Mouse (Mus musculus): Measurements from ENCODE around the gene Tex37. TPM values are rescaled to one million over a fixed set of nuclear protein-coding genes. Genes with fewer than 3 reads are reported as not detected.
A peak's percentile ranks its signal among the peaks of the same experiment; 100 is the strongest.

Tex37 gene
- polyA plus RNA-seq, 1 experiment from 2014 or later, result not detected

GRCm38 (mm10) chr6:70874035-70874775 is 44.5 kb downstream of the Tex37 start:
- Histone ChIP-seq H3K27me3 (replicated peaks; ENCODE audit: control insufficient read depth, insufficient read depth, low read length) (no peaks in the 10 kb centered on the region), H3K9ac (ENCODE audit: low read depth, low read length) (no peak overlapping the region), H3K4me2 (replicated peaks; ENCODE audit: low read depth) (no peak overlapping the region), H3K4me1 (replicated peaks; ENCODE audit: control insufficient read depth, insufficient read depth, low read length) (no peaks in the 10 kb centered on the region; the same call in 1 of the 2 replicates), H3K27ac (ENCODE audit: low read depth, low read length) (no peak overlapping the region), H3K4me3 (ENCODE audit: low read depth, low read length) (no peak overlapping the region), H3K36me3 (ENCODE audit: control insufficient read depth, insufficient read depth) (peaks cover 10% of the 10 kb centered on the region; the same call in 1 of the 2 replicates), H3K9me3 (ENCODE audit: control insufficient read depth) (no peaks in the 10 kb centered on the region)
- peak; percentile 60 for TF ChIP-seq CTCF (IDR thresholded peaks at IDR 0.05; ENCODE audit: low read depth)
- 64% methylated on average over 5 of the region's 5 CpGs for WGBS
- ATAC-seq, result no peak

- WGBS, result 59% methylated on average over 7 of the region's 7 CpGs
- Histone ChIP-seq H3K27me3 (replicated peaks; ENCODE audit: control insufficient read depth, insufficient read depth, low read length) (no peaks in the 10 kb centered on the region), H3K4me3 (ENCODE audit: low read depth, low read length) (no peak overlapping the region), H3K27ac (ENCODE audit: low read depth, low read length) (peak overlapping the region; percentile 73), H3K36me3 (ENCODE audit: control insufficient read depth, insufficient read depth) (0 out of 2 replicates have a peak, but pooled peaks cover 4% of the 10 kb centered on the region), H3K9ac (ENCODE audit: low read depth, low read length) (no peak overlapping the region), H3K4me2 (replicated peaks; ENCODE audit: low read depth) (peak overlapping the region; percentile 24), H3K4me1 (replicated peaks; ENCODE audit: control insufficient read depth, insufficient read depth, low read length) (no peaks in the 10 kb centered on the region; the same call in 1 of the 2 replicates), H3K9me3 (ENCODE audit: control insufficient read depth) (no peaks in the 10 kb centered on the region)
- TF ChIP-seq CTCF (IDR thresholded peaks at IDR 0.05; ENCODE audit: low read depth), result no peak
- ATAC-seq, result peak; percentile 54
Observed at GRCm38 (mm10) chr6:70872570-70872969, 46.2 kb downstream of the Tex37 start.

GRCm38 (mm10) chr6:70872128-70872527 is 46.6 kb downstream of the Tex37 start:
- Histone ChIP-seq H3K4me2 (replicated peaks; ENCODE audit: low read depth) (peak overlapping the region; percentile 31), H3K9me3 (ENCODE audit: control insufficient read depth) (no peaks in the 10 kb centered on the region), H3K4me3 (ENCODE audit: low read depth, low read length) (no peak overlapping the region), H3K36me3 (ENCODE audit: control insufficient read depth, insufficient read depth) (0 out of 2 replicates have a peak, but pooled peaks cover 4% of the 10 kb centered on the region), H3K27ac (ENCODE audit: low read depth, low read length) (peak overlapping the region; percentile 73; the same call in 1 of the 2 replicates), H3K9ac (ENCODE audit: low read depth, low read length) (no peak overlapping the region), H3K27me3 (replicated peaks; ENCODE audit: control insufficient read depth, insufficient read depth, low read length) (no peaks in the 10 kb centered on the region), H3K4me1 (replicated peaks; ENCODE audit: control insufficient read depth, insufficient read depth, low read length) (no peaks in the 10 kb centered on the region; the same call in 1 of the 2 replicates)
- TF ChIP-seq CTCF (IDR thresholded peaks at IDR 0.05; ENCODE audit: low read depth), result no peak
- peak; percentile 100 for ATAC-seq
- 34% methylated on average over 10 of the region's 10 CpGs for WGBS

GRCm38 (mm10) chr6:70871511-70871980 is 47.2 kb downstream of the Tex37 start:
- H3K4me2 ChIP-seq (replicated peaks; ENCODE audit: low read depth), result peak overlapping the region; percentile 31

GRCm38 (mm10) chr6:70867297-70867696 is 51.4 kb downstream of the Tex37 start:
- no peak for ATAC-seq
- no peak overlapping the region for H3K27ac ChIP-seq (ENCODE audit: low read depth, low read length)

More at GRCm38 (mm10) chr6:70871511-70871980, 47.2 kb downstream of the Tex37 start:
- no peak for ATAC-seq
- Histone ChIP-seq H3K4me1 (replicated peaks; ENCODE audit: control insufficient read depth, insufficient read depth, low read length) (no peaks in the 10 kb centered on the region; the same call in 1 of the 2 replicates), H3K36me3 (ENCODE audit: control insufficient read depth, insufficient read depth) (0 out of 2 replicates have a peak, but pooled peaks cover under 1% of the 10 kb centered on the region), H3K27ac (ENCODE audit: low read depth, low read length) (no peak overlapping the region), H3K9ac (ENCODE audit: low read depth, low read length) (no peak overlapping the region), H3K9me3 (ENCODE audit: control insufficient read depth) (no peaks in the 10 kb centered on the region), H3K27me3 (replicated peaks; ENCODE audit: control insufficient read depth, insufficient read depth, low read length) (no peaks in the 10 kb centered on the region), H3K4me3 (ENCODE audit: low read depth, low read length) (no peak overlapping the region)
- TF ChIP-seq CTCF (IDR thresholded peaks at IDR 0.05; ENCODE audit: low read depth), result no peak
- WGBS, result 54% methylated on average over 14 of the region's 14 CpGs

GRCm38 (mm10) chr6:70866761-70867160 is 52.0 kb downstream of the Tex37 start:
- Histone ChIP-seq H3K4me3 (ENCODE audit: low read depth, low read length) (no peak overlapping the region), H3K4me2 (replicated peaks; ENCODE audit: low read depth) (no peak overlapping the region), H3K27ac (ENCODE audit: low read depth, low read length) (no peak overlapping the region), H3K36me3 (ENCODE audit: control insufficient read depth, insufficient read depth) (no peaks in the 10 kb centered on the region), H3K9me3 (ENCODE audit: control insufficient read depth) (no peaks in the 10 kb centered on the region), H3K9ac (ENCODE audit: low read depth, low read length) (no peak overlapping the region), H3K4me1 (replicated peaks; ENCODE audit: control insufficient read depth, insufficient read depth, low read length) (no peaks in the 10 kb centered on the region), H3K27me3 (replicated peaks; ENCODE audit: control insufficient read depth, insufficient read depth, low read length) (no peaks in the 10 kb centered on the region)
- ATAC-seq, result no peak
- no peak for TF ChIP-seq CTCF (IDR thresholded peaks at IDR 0.05; ENCODE audit: low read depth)
- WGBS, result 77% methylated on average over 5 of the region's 5 CpGs

More at GRCm38 (mm10) chr6:70867297-70867696, 51.4 kb downstream of the Tex37 start:
- H3K4me2 ChIP-seq (replicated peaks; ENCODE audit: low read depth), result no peak overlapping the region
- no peak overlapping the region for H3K4me3 ChIP-seq (ENCODE audit: low read depth, low read length)
- no peaks in the 10 kb centered on the region for H3K36me3 ChIP-seq (ENCODE audit: control insufficient read depth, insufficient read depth)
- no peak for TF ChIP-seq CTCF (IDR thresholded peaks at IDR 0.05; ENCODE audit: low read depth)
- no peaks in the 10 kb centered on the region for H3K27me3 ChIP-seq (replicated peaks; ENCODE audit: control insufficient read depth, insufficient read depth, low read length)
- H3K9me3 ChIP-seq (ENCODE audit: control insufficient read depth), result no peaks in the 10 kb centered on the region
- H3K9ac ChIP-seq (ENCODE audit: low read depth, low read length), result no peak overlapping the region
- WGBS, result 94% methylated on average over 9 of the region's 9 CpGs
- H3K4me1 ChIP-seq (replicated peaks; ENCODE audit: control insufficient read depth, insufficient read depth, low read length), result no peaks in the 10 kb centered on the region

Measured in intestine, postnatal 0 days (tissue).